Mouse (Mus musculus) spleen, adult 2 months (tissue): ENCODE results near the gene D6Ertd527e. TPM values are rescaled to one million over a fixed set of nuclear protein-coding genes. Genes with fewer than 3 reads are reported as not detected.

Source experiments
- DNase-seq, 2 experiments: peaks; one replicate each; pipeline versions ENCODE4 v3.0.0 to v3.0.0-alpha.2; 2012 to 2021; ENCODE audit warnings: low spot score in 2 of 2, low read depth in 1 of 2
- H3K27ac ChIP-seq: fragments of 200-500 bp; 2 replicates; pipeline ENCODE4 v1.5.1; 2012; ENCODE audit warnings: low read length, inconsistent platforms; ENCODE audit not compliant: insufficient read depth
- H3K27me3 ChIP-seq: fragments of 200-500 bp; 2 replicates; pipeline ENCODE4 v1.6.1; 2012; ENCODE audit warnings: mild to moderate bottlenecking, moderate library complexity, low read length, inconsistent platforms; ENCODE audit not compliant: control insufficient read depth, insufficient read depth
- H3K36me3 ChIP-seq: fragments of 200-500 bp; 2 replicates; pipeline ENCODE4 v1.6.1; 2012; ENCODE audit warnings: mild to moderate bottlenecking, low read length, inconsistent platforms; ENCODE audit not compliant: control insufficient read depth, insufficient read depth
- H3K4me1 ChIP-seq: fragments of 200-500 bp; 2 replicates; pipeline ENCODE4 v1.6.1; 2011; ENCODE audit warnings: inconsistent platforms; ENCODE audit not compliant: control insufficient read depth, insufficient read depth, insufficient read length
- H3K4me3 ChIP-seq: fragments of 200-500 bp; 2 replicates; pipeline ENCODE4 v1.5.1; 2011; ENCODE audit warnings: mild to moderate bottlenecking, inconsistent platforms; ENCODE audit not compliant: insufficient read depth, insufficient read length; ENCODE audit errors: extremely low read depth
- CTCF ChIP-seq: fragments of 200-500 bp; IDR thresholded peaks from 2 replicates; pipeline ENCODE4 v1.5.1; 2011; ENCODE audit warnings: mild to moderate bottlenecking, inconsistent platforms; ENCODE audit not compliant: insufficient read depth, insufficient read length, insufficient replicate concordance; ENCODE audit errors: extremely low read depth
- POLR2A ChIP-seq: fragments of 200-500 bp; IDR thresholded peaks from 2 replicates; pipeline ENCODE4 v1.6.1; 2011; ENCODE audit warnings: low read depth, low read length, inconsistent platforms
- whole genome bisulfite sequencing: fragments of 180-500 bp; shearing (Covaris S2); methylation state at CpG from one replicate; pipeline ENCODE4 v1.1.7; 2018; 5-methylcytosine and 5-hydroxymethylcytosine counted together
- polyA plus RNA-seq: library from polyadenylated mRNA; depleted of rRNA; stranded (reverse); fragments of >200 nt; gene quantifications from 2 replicates; pipeline ENCODE4 v1.2.3, GENCODE M21; 2012

D6Ertd527e gene
- polyA plus RNA-seq, 1 experiment = 0.90 TPM

DNA sequence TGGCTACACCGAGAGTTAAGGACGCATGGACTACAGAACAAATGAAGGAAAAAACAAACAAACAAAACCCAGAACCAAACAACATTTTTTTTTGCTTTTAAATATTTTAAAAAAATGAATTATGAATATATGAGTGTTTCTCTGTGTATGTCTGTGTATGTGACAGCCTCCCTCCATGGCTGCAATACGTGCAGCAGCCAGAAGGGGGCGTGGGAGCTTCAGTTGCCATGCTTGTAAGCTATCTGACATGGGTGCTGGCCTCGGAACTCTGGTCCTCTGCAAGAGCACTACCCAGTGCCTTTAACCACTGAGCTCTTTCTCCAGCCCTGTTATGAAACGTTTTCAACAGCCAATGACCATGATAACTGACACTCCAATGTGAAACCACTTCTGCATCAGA lies 16.1 kb downstream of the D6Ertd527e start:
- H3K4me3 ChIP-seq = no peak overlapping the region
- TF ChIP-seq CTCF (peak; percentile 8; the same call in 1 of the 2 replicates), POLR2A (no peak)
- peaks cover 8% of the 10 kb centered on the region; the same call in 1 of the 2 replicates for H3K4me1 ChIP-seq
- no peaks in the 10 kb centered on the region for H3K27me3 ChIP-seq
- no peak overlapping the region for H3K27ac ChIP-seq
- DNase-seq = no peak
- WGBS = 89% methylated on average over 6 of the region's 6 CpGs
- no peaks in the 10 kb centered on the region for H3K36me3 ChIP-seq

DNA sequence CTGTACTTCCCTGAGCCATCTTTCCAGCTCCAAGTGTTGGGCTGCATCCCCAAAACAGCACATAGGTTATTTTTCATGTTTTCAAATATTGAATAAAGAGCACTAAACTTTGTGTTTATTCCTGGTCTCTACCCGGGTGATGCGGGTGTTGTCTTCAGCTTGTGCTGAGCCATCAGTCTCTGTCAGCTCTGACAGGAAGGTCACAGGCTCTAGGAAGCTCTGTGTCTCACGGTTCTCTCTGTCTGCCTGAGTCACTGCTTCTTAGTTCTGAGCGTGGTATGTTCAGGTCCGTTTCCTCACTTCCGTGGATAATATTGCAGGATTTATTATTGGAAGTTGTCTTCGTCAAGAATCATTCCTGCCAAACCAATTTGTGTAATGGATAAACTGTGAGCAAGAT lies 17.4 kb downstream of the D6Ertd527e start:
- WGBS = 76% methylated on average over 7 of the region's 7 CpGs
- Histone ChIP-seq H3K27ac (no peak overlapping the region), H3K27me3 (no peaks in the 10 kb centered on the region), H3K36me3 (no peaks in the 10 kb centered on the region), H3K4me3 (no peak overlapping the region), H3K4me1 (peaks cover 13% of the 10 kb centered on the region; the same call in 1 of the 2 replicates)
- no peak for DNase-seq
- no peak for TF ChIP-seq CTCF
- no peak for TF ChIP-seq POLR2A

DNA sequence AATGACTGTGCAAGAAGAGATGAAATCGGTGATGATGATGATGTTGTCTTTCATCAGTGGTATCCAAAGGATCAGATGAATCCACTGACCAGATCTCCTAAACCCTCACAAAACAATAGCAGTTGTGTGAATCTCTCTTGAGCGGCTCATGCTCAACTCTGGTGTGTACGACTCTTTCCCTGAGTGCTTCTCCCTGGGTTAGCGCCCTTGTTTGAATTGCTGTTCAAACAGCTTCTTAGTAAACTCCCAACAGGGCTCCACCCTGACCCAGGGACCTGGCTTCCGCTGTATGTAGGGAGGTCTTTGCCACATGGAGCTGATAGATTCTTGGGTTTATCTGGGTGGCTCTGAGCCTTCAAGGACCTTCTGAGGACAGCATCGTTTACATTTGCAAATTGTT lies 18.9 kb downstream of the D6Ertd527e start:
- Histone ChIP-seq H3K27ac (no peak overlapping the region), H3K27me3 (no peaks in the 10 kb centered on the region), H3K4me1 (peaks cover 21% of the 10 kb centered on the region; the same call in 1 of the 2 replicates), H3K36me3 (no peaks in the 10 kb centered on the region), H3K4me3 (no peak overlapping the region)
- no peak for DNase-seq
- WGBS = 95% methylated on average over 6 of the region's 6 CpGs
- TF ChIP-seq CTCF = no peak
- no peak for TF ChIP-seq POLR2A

DNA sequence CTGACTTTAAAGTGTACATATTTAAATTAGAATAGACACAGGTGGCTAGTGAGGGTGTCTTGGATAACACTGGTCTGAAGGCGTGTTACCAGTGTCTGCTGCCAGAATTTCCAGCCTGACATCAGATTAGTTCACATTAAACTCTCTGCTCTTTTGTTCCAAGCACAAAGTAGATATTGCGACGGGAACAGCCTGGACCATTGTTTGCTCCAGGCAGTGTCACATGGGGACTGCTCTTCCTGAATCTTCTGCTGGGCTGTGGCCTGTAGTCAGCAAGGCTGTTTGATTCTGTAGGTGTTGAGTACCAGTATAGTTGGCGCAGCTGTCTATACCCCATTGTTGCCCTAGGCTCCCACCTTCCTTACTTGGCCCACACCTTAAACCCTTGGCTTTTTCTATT lies 19.4 kb downstream of the D6Ertd527e start:
- WGBS = 89% methylated on average over 4 of the region's 4 CpGs
- H3K27ac ChIP-seq = no peak overlapping the region
- H3K4me3 ChIP-seq = no peak overlapping the region
- peaks cover 20% of the 10 kb centered on the region; the same call in 1 of the 2 replicates for H3K4me1 ChIP-seq
- H3K27me3 ChIP-seq = no peaks in the 10 kb centered on the region
- no peak for DNase-seq
- H3K36me3 ChIP-seq = no peaks in the 10 kb centered on the region
- no peak for TF ChIP-seq CTCF
- TF ChIP-seq POLR2A = no peak

DNA sequence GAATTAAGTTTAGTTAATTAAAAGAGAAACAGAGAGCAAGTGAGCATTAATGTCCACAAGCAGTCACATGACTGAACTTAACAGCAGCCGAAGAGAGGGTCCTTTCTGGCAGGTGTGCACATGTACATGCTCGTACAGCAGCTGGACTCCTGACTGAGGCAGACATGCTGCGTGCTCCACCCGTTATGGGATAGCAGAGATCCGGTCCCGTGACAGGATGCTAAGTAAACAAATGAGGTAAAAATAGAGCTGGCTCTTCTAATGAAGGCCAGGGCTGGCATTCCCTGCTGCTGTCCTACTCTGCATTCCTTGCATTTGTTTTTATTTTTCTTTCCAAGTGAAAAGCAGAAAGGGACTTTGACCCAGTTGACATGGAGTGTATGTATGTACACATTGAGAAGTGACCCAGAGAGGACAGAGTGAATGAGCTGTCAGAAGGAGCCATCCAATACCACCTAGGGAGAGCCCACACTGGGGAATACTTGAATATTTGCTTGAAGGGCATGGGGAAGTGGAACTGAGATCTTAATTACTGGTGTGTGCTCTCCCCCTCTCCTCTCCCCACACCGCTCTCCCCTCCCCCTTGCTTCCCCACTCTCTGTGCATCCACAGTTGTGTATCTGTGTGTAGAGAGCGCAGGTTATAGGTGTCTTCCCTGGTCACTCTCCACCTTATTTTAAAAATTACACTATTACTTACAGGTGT lies 22.7 kb downstream of the D6Ertd527e start:
- Histone ChIP-seq H3K27ac (peak overlapping the region; percentile 19), H3K4me1 (peaks cover 12% of the 10 kb centered on the region; the same call in 1 of the 2 replicates), H3K4me3 (no peak overlapping the region), H3K36me3 (no peaks in the 10 kb centered on the region), H3K27me3 (no peaks in the 10 kb centered on the region)
- peak; percentile 22 to 28 for DNase-seq
- TF ChIP-seq POLR2A = no peak
- no peak for TF ChIP-seq CTCF
- WGBS = 58% methylated on average over 8 of the region's 8 CpGs

DNA sequence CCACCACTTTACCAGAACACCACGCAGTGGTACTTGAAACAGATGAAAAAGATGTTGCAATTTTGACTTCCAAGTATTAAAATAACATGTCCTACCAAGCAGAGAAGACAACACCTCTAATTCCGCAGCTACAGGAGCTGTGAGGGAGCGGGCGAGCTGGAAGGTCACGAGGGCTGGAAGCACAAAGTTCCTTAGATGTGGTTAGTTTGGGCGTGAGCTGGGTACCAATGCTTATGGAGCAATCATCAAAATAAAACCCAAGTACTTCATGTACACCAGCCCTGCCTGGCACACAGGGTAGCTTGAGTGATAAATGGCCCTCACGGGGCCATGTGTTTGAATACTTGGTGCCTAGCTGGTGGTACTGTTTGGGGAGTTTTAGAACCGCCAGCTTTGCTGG lies 25.3 kb downstream of the D6Ertd527e start:
- no peaks in the 10 kb centered on the region for H3K27me3 ChIP-seq
- 48% methylated on average over 8 of the region's 8 CpGs for WGBS
- no peak overlapping the region for H3K4me3 ChIP-seq
- DNase-seq = no peak
- H3K27ac ChIP-seq = 0 out of 2 replicates have a peak overlapping the region, but pooled peaks have one; percentile 1
- no peak for TF ChIP-seq POLR2A
- TF ChIP-seq CTCF = no peak
- no peaks in the 10 kb centered on the region for H3K36me3 ChIP-seq
- H3K4me1 ChIP-seq = peaks cover 12% of the 10 kb centered on the region; the same call in 1 of the 2 replicates

DNA sequence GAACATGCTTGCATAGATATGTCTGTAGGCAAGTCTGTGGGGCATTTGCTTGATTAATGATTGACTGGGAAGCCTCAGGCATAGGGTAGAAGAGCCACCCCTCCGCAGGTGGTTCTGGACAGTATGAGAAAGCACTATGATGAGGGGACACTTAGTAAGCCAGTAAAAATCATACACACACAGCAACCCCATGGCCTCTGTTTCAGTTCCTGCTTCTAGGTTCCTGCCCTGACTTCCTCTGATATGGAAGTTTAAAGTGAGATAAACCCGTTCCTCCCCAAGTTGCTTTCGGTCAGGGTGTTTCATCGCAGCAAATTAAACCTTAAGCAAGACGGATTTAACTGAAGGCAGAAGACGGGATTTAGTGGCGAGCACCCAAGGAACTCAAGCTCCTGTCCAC lies 26.1 kb downstream of the D6Ertd527e start:
- Histone ChIP-seq H3K4me1 (peaks cover 12% of the 10 kb centered on the region; the same call in 1 of the 2 replicates), H3K27ac (0 out of 2 replicates have a peak overlapping the region, but pooled peaks have one; percentile 16), H3K27me3 (no peaks in the 10 kb centered on the region), H3K36me3 (no peaks in the 10 kb centered on the region), H3K4me3 (no peak overlapping the region)
- TF ChIP-seq POLR2A (no peak), CTCF (no peak)
- WGBS = 73% methylated on average over 7 of the region's 7 CpGs
- no peak for DNase-seq
